Mouse (Mus musculus) heart, postnatal 0 days (tissue): ENCODE results near the gene Ttc21b.

Experiments used
- CTCF ChIP-seq: IDR thresholded peaks from 2 replicates; pipeline ENCODE4 v1.5.1; 2016; ENCODE audit warnings: antibody characterized with exemption, control low read depth, low read depth
- EP300 ChIP-seq: IDR thresholded peaks from 2 replicates; pipeline ENCODE4 v1.6.1; 2016; ENCODE audit warnings: antibody characterized with exemption, low read depth

GRCm38 (mm10) chr2:66173134-66173533 lies 83.3 kb downstream of the Ttc21b start:
- no peak for TF ChIP-seq CTCF
- no peak for TF ChIP-seq EP300
